Mouse (Mus musculus): ENCODE data around the gene Lctl.

DNA sequence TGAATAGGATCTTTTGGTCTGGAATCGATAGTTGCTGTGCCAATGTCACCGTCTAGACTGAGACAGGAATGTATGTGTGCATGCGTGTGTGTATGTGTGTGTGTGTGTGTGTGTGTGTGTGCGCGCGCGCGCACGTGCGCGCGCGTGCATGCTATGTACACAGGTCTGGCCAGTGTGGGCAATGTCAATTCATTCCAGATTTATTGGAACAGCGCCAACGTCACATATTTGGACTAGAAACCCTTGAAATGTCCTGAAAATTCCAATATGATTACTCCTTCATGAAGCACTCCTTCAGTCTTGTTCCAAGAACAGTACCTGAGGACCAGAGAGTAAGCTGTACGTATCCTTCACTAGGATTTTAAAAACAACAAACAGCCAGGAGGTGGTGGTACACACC is 6.4 kb upstream of the Lctl start:
- TF ChIP-seq GATA1 (IDR thresholded peaks at IDR 0.05; ENCODE audit: borderline replicate concordance, low read length) (no peak), FLI1 (IDR thresholded peaks at IDR 0.05; ENCODE audit: low read length) (no peak)
